Mouse (Mus musculus): ENCODE results near the gene Itga2b. TPM values are rescaled to one million over a fixed set of nuclear protein-coding genes. Genes with fewer than 3 reads are reported as not detected.

Gene Itga2b
- total and polyA plus RNA-seq, 2 experiments from 2014 or later, result 4.8 to 5.4 TPM

DNA sequence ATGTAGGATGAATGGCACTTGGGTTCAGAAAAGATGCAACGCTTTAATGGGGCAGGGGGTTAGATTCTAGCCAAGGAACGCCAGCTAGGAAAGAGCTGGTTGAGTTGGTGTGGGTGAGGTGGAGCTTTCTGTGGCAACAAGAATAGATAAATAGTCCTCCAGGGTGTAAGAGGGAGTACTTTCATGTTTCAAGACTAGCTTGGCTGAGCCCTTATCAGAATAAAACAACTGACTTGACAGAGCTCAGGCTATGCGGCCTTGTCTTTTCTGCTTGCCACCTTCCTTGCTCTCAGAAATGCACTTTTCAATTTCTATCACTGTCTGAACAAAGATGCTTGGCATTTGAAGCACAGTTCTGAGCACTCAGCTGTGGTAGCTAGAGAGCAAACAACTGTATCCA lies 5.1 kb upstream of the Itga2b start:
- Histone ChIP-seq H3K9ac (replicated peaks; ENCODE audit: low read depth, low read length) (no peak overlapping the region), H3K27me3 (ENCODE audit: control insufficient read depth, insufficient read depth, low read length) (no peaks in the 10 kb centered on the region), H3K9me3 (replicated peaks; ENCODE audit: control insufficient read depth, low read length) (no peaks in the 10 kb centered on the region), H3K27ac (ENCODE audit: low read depth) (no peak overlapping the region), H3K4me2 (ENCODE audit: low read depth, low read length) (no peak overlapping the region), H3K4me3 (ENCODE audit: low read depth, low read length) (no peak overlapping the region), H3K4me1 (ENCODE audit: control insufficient read depth, insufficient read depth) (no peaks in the 10 kb centered on the region), H3K36me3 (replicated peaks; ENCODE audit: control insufficient read depth, insufficient read depth, low read length) (peaks cover 33% of the 10 kb centered on the region)
- ATAC-seq (ENCODE audit: insufficient read depth, low read depth) (no peak), DNase-seq (ENCODE audit: low spot score) (no peak)
- TF ChIP-seq CTCF (IDR thresholded peaks at IDR 0.05; ENCODE audit: low read depth) (no peak), EP300 (IDR thresholded peaks at IDR 0.05; ENCODE audit: low read depth) (no peak)
- WGBS, result 88% methylated on average over 3 of the region's 3 CpGs

DNA sequence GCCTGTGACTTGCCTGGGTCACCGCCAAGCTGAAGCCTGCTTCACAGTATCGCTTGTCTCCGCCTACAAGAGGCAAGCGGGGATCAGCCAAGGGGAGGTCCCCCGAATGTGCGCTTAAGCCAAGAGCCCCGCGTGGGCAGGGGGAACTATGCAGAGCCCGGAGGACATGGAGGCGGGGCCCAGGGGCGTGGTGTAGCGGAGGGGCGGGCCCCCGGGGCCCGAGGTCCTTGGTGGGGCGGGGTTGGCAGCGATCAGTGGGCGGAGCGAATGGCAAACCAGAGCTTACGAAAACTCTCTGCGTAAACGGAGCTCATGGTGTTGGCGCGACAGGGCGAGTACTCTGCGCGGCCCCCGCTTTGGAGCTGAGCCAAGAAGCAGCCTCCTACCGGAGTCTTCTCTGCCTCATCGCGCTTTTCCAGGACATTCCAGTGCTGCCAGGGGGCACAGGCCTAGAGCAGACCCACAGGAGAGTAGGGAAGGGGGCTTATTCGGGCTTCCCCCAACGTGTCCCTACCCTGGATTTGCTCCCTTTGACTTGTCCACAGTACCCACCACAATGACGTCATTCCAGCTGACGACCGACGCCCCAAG lies 2.8 kb downstream of the Itga2b start:
- Histone ChIP-seq H3K4me1 (ENCODE audit: control insufficient read depth, insufficient read depth) (peaks cover 14% of the 10 kb centered on the region), H3K4me3 (ENCODE audit: low read depth, low read length) (peak overlapping the region; percentile 42), H3K36me3 (replicated peaks; ENCODE audit: control insufficient read depth, insufficient read depth, low read length) (no peaks in the 10 kb centered on the region), H3K9me3 (replicated peaks; ENCODE audit: control insufficient read depth, low read length) (no peaks in the 10 kb centered on the region), H3K27ac (ENCODE audit: low read depth) (peak overlapping the region; percentile 62), H3K4me2 (ENCODE audit: low read depth, low read length) (peak overlapping the region; percentile 79), H3K27me3 (ENCODE audit: control insufficient read depth, insufficient read depth, low read length) (no peaks in the 10 kb centered on the region), H3K9ac (replicated peaks; ENCODE audit: low read depth, low read length) (peak overlapping the region; percentile 43; the same call in 1 of the 2 replicates)
- TF ChIP-seq CTCF (IDR thresholded peaks at IDR 0.05; ENCODE audit: low read depth) (no peak), EP300 (IDR thresholded peaks at IDR 0.05; ENCODE audit: low read depth) (0 out of 2 replicates have a peak, but pooled peaks have one; percentile 4)
- peak; percentile 97 for ATAC-seq (ENCODE audit: insufficient read depth, low read depth)
- under 1% methylated on average over 34 of the region's 37 CpGs for WGBS
- DNase-seq (ENCODE audit: low spot score), result peak; percentile 98

DNA sequence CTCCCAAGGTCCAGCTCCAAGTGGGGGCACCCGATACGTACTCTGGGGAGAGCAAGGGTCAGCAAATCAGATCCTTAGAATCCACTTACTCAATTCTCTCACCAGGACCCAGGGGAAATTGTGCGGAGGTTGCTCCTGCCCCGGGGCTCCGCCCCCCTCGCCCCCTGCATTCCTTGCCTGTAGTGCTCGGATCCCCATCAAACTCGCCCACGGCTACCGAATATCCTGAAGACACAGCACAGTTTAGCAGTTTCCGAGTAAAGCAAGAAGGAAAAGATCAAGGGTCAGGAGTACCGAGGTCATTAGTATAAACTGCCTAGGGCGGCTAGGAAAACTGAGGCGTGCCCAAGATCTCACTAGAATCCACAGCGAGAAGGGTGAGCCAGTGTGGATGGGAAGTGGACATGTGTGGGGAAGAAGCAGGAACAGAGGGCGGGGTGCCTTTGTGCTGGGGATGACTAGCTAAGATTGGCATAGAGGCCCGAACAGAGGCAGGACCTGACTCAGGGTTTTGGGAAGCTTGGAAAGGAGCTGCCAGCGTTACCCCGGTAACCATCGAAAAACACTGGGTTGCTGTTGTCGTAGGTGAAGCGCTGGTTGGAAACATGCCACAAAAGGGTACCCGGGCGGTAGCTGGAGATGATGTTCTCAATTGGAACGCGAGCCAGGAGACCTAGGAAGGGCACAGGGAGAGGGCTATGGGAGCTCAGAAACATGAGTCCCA lies 4.0 kb downstream of the Itga2b start:
- WGBS, result 21% methylated on average over 26 of the region's 26 CpGs
- ATAC-seq (ENCODE audit: insufficient read depth, low read depth), result peak; percentile 7; the same call in 1 of the 2 replicates

DNA sequence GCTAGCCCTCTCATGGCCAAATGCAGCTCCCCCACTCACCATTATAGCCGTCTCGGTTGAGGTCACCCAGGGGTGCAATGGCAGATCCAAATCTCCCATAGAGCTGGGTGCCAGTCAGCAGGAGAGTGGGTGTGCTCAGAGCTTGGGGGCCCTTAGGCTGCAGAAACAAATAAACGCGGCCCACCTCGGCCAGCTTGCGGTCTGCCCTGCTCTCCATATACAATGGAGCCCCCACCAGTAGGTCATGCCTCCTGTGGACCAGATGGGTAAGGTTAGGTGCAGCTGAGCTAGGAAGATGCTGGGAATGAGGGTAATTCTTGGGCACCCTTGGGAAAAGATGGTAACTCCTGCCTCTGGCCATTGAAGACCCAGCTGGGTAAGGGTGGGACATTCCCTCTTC lies 5.0 kb downstream of the Itga2b start:
- H3K27ac ChIP-seq (ENCODE audit: low read depth), result no peak overlapping the region
- H3K4me1 ChIP-seq (ENCODE audit: control insufficient read depth, insufficient read depth), result peaks cover 14% of the 10 kb centered on the region
- no peaks in the 10 kb centered on the region for H3K27me3 ChIP-seq (ENCODE audit: control insufficient read depth, insufficient read depth, low read length)
- WGBS, result 90% methylated on average over 6 of the region's 6 CpGs
- no peaks in the 10 kb centered on the region for H3K36me3 ChIP-seq (replicated peaks; ENCODE audit: control insufficient read depth, insufficient read depth, low read length)
- ATAC-seq (ENCODE audit: insufficient read depth, low read depth) (no peak), DNase-seq (ENCODE audit: low spot score) (no peak)
- H3K4me3 ChIP-seq (ENCODE audit: low read depth, low read length), result no peak overlapping the region
- no peaks in the 10 kb centered on the region for H3K9me3 ChIP-seq (replicated peaks; ENCODE audit: control insufficient read depth, low read length)
- no peak overlapping the region for H3K9ac ChIP-seq (replicated peaks; ENCODE audit: low read depth, low read length)
- TF ChIP-seq CTCF (IDR thresholded peaks at IDR 0.05; ENCODE audit: low read depth), result no peak
- TF ChIP-seq EP300 (IDR thresholded peaks at IDR 0.05; ENCODE audit: low read depth), result no peak
- no peak overlapping the region for H3K4me2 ChIP-seq (ENCODE audit: low read depth, low read length)

More for the DNA sequence above, 4.0 kb downstream of the Itga2b start:
- Histone ChIP-seq H3K9me3 (replicated peaks; ENCODE audit: control insufficient read depth, low read length) (no peaks in the 10 kb centered on the region), H3K4me3 (ENCODE audit: low read depth, low read length) (no peak overlapping the region), H3K4me2 (ENCODE audit: low read depth, low read length) (no peak overlapping the region), H3K27ac (ENCODE audit: low read depth) (0 out of 2 replicates have a peak overlapping the region, but pooled peaks have one; percentile 10), H3K36me3 (replicated peaks; ENCODE audit: control insufficient read depth, insufficient read depth, low read length) (no peaks in the 10 kb centered on the region), H3K9ac (replicated peaks; ENCODE audit: low read depth, low read length) (no peak overlapping the region), H3K4me1 (ENCODE audit: control insufficient read depth, insufficient read depth) (peaks cover 14% of the 10 kb centered on the region), H3K27me3 (ENCODE audit: control insufficient read depth, insufficient read depth, low read length) (no peaks in the 10 kb centered on the region)
- TF ChIP-seq CTCF (IDR thresholded peaks at IDR 0.05; ENCODE audit: low read depth) (no peak), EP300 (IDR thresholded peaks at IDR 0.05; ENCODE audit: low read depth) (no peak)
- DNase-seq (ENCODE audit: low spot score), result peak; percentile 78

DNA sequence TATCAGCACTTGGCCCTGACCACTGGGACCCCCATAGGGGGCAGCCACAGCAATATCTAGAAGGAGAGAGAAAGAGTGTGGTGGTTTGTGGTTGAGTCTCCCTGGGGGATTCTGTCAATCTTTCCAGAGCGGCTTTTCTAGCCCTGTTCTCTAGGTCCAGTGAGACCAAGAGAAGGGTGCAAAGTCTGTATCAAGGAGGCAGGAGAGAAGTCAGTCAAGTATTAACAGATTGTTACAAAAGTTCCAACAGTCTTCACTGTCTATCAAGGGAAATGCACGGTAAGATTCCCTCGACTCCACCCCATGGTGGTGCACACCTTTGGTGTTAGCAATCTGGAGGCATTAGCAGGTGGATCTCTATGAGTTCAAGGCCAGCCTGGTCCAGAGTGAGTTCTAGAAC lies 8.2 kb downstream of the Itga2b start:
- no peak overlapping the region for H3K4me3 ChIP-seq (ENCODE audit: low read depth, low read length)
- DNase-seq (ENCODE audit: low spot score), result no peak
- no peaks in the 10 kb centered on the region for H3K9me3 ChIP-seq (replicated peaks; ENCODE audit: control insufficient read depth, low read length)
- no peak for TF ChIP-seq EP300 (IDR thresholded peaks at IDR 0.05; ENCODE audit: low read depth)
- no peak for TF ChIP-seq CTCF (IDR thresholded peaks at IDR 0.05; ENCODE audit: low read depth)
- no peaks in the 10 kb centered on the region for H3K36me3 ChIP-seq (replicated peaks; ENCODE audit: control insufficient read depth, insufficient read depth, low read length)
- H3K27me3 ChIP-seq (ENCODE audit: control insufficient read depth, insufficient read depth, low read length), result no peaks in the 10 kb centered on the region
- H3K4me2 ChIP-seq (ENCODE audit: low read depth, low read length), result no peak overlapping the region
- no peak overlapping the region for H3K27ac ChIP-seq (ENCODE audit: low read depth)
- no peak for ATAC-seq (ENCODE audit: insufficient read depth, low read depth)
- H3K4me1 ChIP-seq (ENCODE audit: control insufficient read depth, insufficient read depth), result peaks cover 8% of the 10 kb centered on the region; the same call in 1 of the 2 replicates
- 71% methylated on average over 3 of the region's 3 CpGs for WGBS
- H3K9ac ChIP-seq (replicated peaks; ENCODE audit: low read depth, low read length), result no peak overlapping the region

Data from heart, postnatal 0 days (tissue).